Mouse (Mus musculus) CH12.LX (cell line): ENCODE measurements around the gene H2-DMb2. TPM values are rescaled to one million over a fixed set of nuclear protein-coding genes. Genes with fewer than 3 reads are reported as not detected.

ENCODE experiments used
- DNase-seq: peaks from one replicate; pipeline ENCODE4 v3.0.0-alpha.2; 2013; ENCODE audit errors: extremely low read depth
- H3K27ac ChIP-seq: 2 replicates; pipeline ENCODE4 v1.5.1; 2012; ENCODE audit warnings: low read depth, mild to moderate bottlenecking, control low read depth, moderate library complexity; ENCODE audit not compliant: insufficient read depth
- H3K27me3 ChIP-seq: replicated peaks from 2 replicates; pipeline ENCODE3; 2012; ENCODE audit warnings: inconsistent platforms
- H3K36me3 ChIP-seq, 2 experiments: replicated peaks in 1 of 2; 2 replicates each; pipeline versions ENCODE3 to v1.6.1; 2012; ENCODE audit warnings: inconsistent platforms in 1 of 2, low read length in 1 of 2, mild to moderate bottlenecking in 1 of 2, mixed read lengths in 1 of 2, moderate library complexity in 1 of 2; ENCODE audit not compliant: control insufficient read depth in 1 of 2, insufficient read depth in 1 of 2
- H3K4me1 ChIP-seq, 2 experiments: 2 replicates each; pipeline ENCODE4 v1.6.1; 2012; ENCODE audit warnings: inconsistent platforms in 1 of 2, moderate library complexity in 1 of 2; ENCODE audit not compliant: insufficient read depth in 2 of 2, control insufficient read depth in 1 of 2
- H3K4me2 ChIP-seq: 2 replicates; pipeline ENCODE4 v1.6.1; 2012; ENCODE audit warnings: low read depth, mild to moderate bottlenecking, control low read depth; ENCODE audit not compliant: poor library complexity, insufficient read depth, severe bottlenecking
- H3K4me3 ChIP-seq, 3 experiments: fragments of 150-350 bp in 1 of 3; sonication (generic) in 1 of 3; replicated peaks in 1 of 3; 2 replicates each; pipeline versions ENCODE3 to v1.5.1; 2011 to 2012; ENCODE audit warnings: low read depth in 2 of 3, low read length in 2 of 3, mild to moderate bottlenecking in 2 of 3, moderate library complexity in 2 of 3, control low read depth in 1 of 3, improper control_type of control experiment in 1 of 3, inconsistent platforms in 1 of 3, mixed read lengths in 1 of 3; ENCODE audit not compliant: poor library complexity in 1 of 3
- H3K79me2 ChIP-seq: replicated peaks from 2 replicates; pipeline ENCODE4 v1.6.1; 2012; ENCODE audit warnings: mild to moderate bottlenecking, moderate library complexity; ENCODE audit not compliant: control insufficient read depth, poor library complexity, insufficient read depth, severe bottlenecking; ENCODE audit errors: extremely low read depth
- H3K9ac ChIP-seq: 2 replicates; pipeline ENCODE4 v1.6.1; 2012; ENCODE audit warnings: low read depth, mild to moderate bottlenecking, control low read depth, moderate library complexity; ENCODE audit not compliant: insufficient read depth
- H3K9me3 ChIP-seq: replicated peaks from 2 replicates; pipeline ENCODE3; 2012; ENCODE audit warnings: low read length, inconsistent platforms, mixed read lengths
- ELF1 ChIP-seq: IDR thresholded peaks from 2 replicates; pipeline ENCODE4 v1.6.1; 2014; ENCODE audit warnings: low read depth, mild to moderate bottlenecking, inconsistent platforms, low read length, improper control_type of control experiment
- ETS1 ChIP-seq: conservative IDR thresholded peaks from 2 replicates; pipeline ENCODE4 v1.6.1; 2012; ENCODE audit warnings: low read depth, mild to moderate bottlenecking, inconsistent platforms, low read length, improper control_type of control experiment, moderate library complexity
- IRF4 ChIP-seq: IDR thresholded peaks from 2 replicates; pipeline ENCODE4 v1.6.1; 2014; ENCODE audit warnings: low read depth, mild to moderate bottlenecking, inconsistent platforms, low read length, improper control_type of control experiment
- JUN ChIP-seq: IDR thresholded peaks from 2 replicates; pipeline ENCODE4 v1.6.1; 2011; ENCODE audit warnings: low read depth, mild to moderate bottlenecking, low read length, improper control_type of control experiment, moderate library complexity; ENCODE audit not compliant: insufficient read depth
- MAX ChIP-seq: IDR thresholded peaks from 2 replicates; pipeline ENCODE4 v1.6.1; 2011; ENCODE audit warnings: low read length, improper control_type of control experiment
- MYC ChIP-seq: IDR thresholded peaks from 2 replicates; pipeline ENCODE4 v1.6.1; 2011; ENCODE audit warnings: low read depth, mild to moderate bottlenecking, improper control_type of control experiment, low read length
- NRF1 ChIP-seq: IDR thresholded peaks from 2 replicates; pipeline ENCODE4 v1.6.1; 2014; ENCODE audit warnings: low read depth, mild to moderate bottlenecking, inconsistent platforms, low read length, improper control_type of control experiment, moderate library complexity
- PAX5 ChIP-seq: IDR thresholded peaks from 2 replicates; pipeline ENCODE4 v1.6.1; 2012; ENCODE audit warnings: low read length, inconsistent platforms, mixed read lengths
- POLR2AphosphoS2 ChIP-seq: IDR thresholded peaks from 2 replicates; pipeline ENCODE4 v1.6.1; 2011; ENCODE audit warnings: low read depth, low read length, improper control_type of control experiment
- UBTF ChIP-seq: IDR thresholded peaks from 2 replicates; pipeline ENCODE4 v1.6.1; 2012; ENCODE audit warnings: low read depth, mild to moderate bottlenecking, inconsistent platforms, low read length, improper control_type of control experiment, moderate library complexity
- USF1 ChIP-seq: IDR thresholded peaks from 2 replicates; pipeline ENCODE4 v1.6.1; 2014; ENCODE audit warnings: low read depth, mild to moderate bottlenecking, inconsistent platforms, low read length, improper control_type of control experiment
- ZC3H11A ChIP-seq: IDR thresholded peaks from 2 replicates; pipeline ENCODE4 v1.6.1; 2012; ENCODE audit warnings: low read depth, mild to moderate bottlenecking, inconsistent platforms, low read length, improper control_type of control experiment
- ZNF384 ChIP-seq: IDR thresholded peaks from 2 replicates; pipeline ENCODE4 v1.6.1; 2012; ENCODE audit warnings: low read depth, low read length, improper control_type of control experiment, inconsistent platforms
- dilution Hi-C: fragments of 300-500 bp; cut with MboI; formaldehyde crosslinking; loops from 2 replicates; pipeline ENCODE4 v1.14.3; 2020; ENCODE audit warnings: low sequenced_read_pairs; ENCODE audit not compliant: extremely low pct_unique_long_range_greater_than_20kb, extremely low pct_ligation_motif_present
- in situ Hi-C: fragments of 300-500 bp; cut with MboI; formaldehyde crosslinking; loops from 3 replicates; pipeline ENCODE4 v1.14.3; 2019; ENCODE audit warnings: low sequenced_read_pairs, low pct_ligation_motif_present, low pct_unique_long_range_greater_than_20kb, mixed read lengths
- polyA plus RNA-seq: library from polyadenylated mRNA; unstranded; fragments of >175 nt; gene quantifications from 2 replicates; pipeline ENCODE4 v1.2.1, GENCODE M21; 2012; ENCODE audit warnings: low read depth; ENCODE audit not compliant: insufficient read length
- total RNA-seq, 2 experiments: library from RNA; depleted of rRNA; stranded (reverse); fragments of 300-350 nt in 1 of 2; fragments of >200 nt in 1 of 2; gene quantifications; 2 replicates each; pipeline ENCODE4 v1.2.3; 2012 to 2014

The H2-DMb2 gene
- total and polyA plus RNA-seq, 3 experiments: 107 to 199 (median 175) TPM

GRCm38 (mm10) chr17:34094283-34095035 is 48.6 kb upstream of the H2-DMb2 start:
- no peak for DNase-seq
- no peak overlapping the region for H3K4me3 ChIP-seq

GRCm38 (mm10) chr17:34096497-34097010 is 46.6 kb upstream of the H2-DMb2 start:
- H3K27ac ChIP-seq: no peak overlapping the region
- peaks cover 3 to 28% of the 10 kb centered on the region in 2 experiments for H3K36me3 ChIP-seq
- no peak overlapping the region for H3K4me2 ChIP-seq
- no peak for TF ChIP-seq MYC
- no peak for TF ChIP-seq ELF1
- no peak for TF ChIP-seq UBTF
- TF ChIP-seq PAX5: no peak
- no peak for TF ChIP-seq ZNF384
- TF ChIP-seq JUN: no peak
- TF ChIP-seq ETS1: no peak
- TF ChIP-seq ZC3H11A: no peak
- peaks cover 8% of the 10 kb centered on the region for H3K9me3 ChIP-seq
- dilution Hi-C loops (no loop called here), in situ Hi-C loops (no loop called here)
- H3K9ac ChIP-seq: no peak overlapping the region
- H3K79me2 ChIP-seq: no peaks in the 10 kb centered on the region
- no peak for DNase-seq
- H3K27me3 ChIP-seq: no peaks in the 10 kb centered on the region
- no peak overlapping the region for H3K4me3 ChIP-seq
- H3K4me1 ChIP-seq: peaks cover 11 to 60% of the 10 kb centered on the region in 2 experiments

More at GRCm38 (mm10) chr17:34094283-34095035, 48.6 kb upstream of the H2-DMb2 start:
- Histone ChIP-seq H3K9me3 (peaks cover 8% of the 10 kb centered on the region), H3K27me3 (no peaks in the 10 kb centered on the region), H3K9ac (no peak overlapping the region), H3K4me1 (peaks cover 10 to 55% of the 10 kb centered on the region in 2 experiments), H3K27ac (no peak overlapping the region), H3K79me2 (no peaks in the 10 kb centered on the region), H3K36me3 (peaks cover 3 to 28% of the 10 kb centered on the region in 2 experiments), H3K4me2 (no peak overlapping the region)
- in situ Hi-C loops (loop anchor here (5.0 kb wide), 2 partner anchors 33 to 68 kb away; no protein-coding TSS in a partner anchor), dilution Hi-C loops (no loop called here)
- TF ChIP-seq ZNF384 (no peak), NRF1 (no peak), IRF4 (no peak), MAX (no peak), USF1 (no peak)

GRCm38 (mm10) chr17:34097272-34097671 is 45.8 kb upstream of the H2-DMb2 start:
- dilution Hi-C loops: no loop called here
- in situ Hi-C loops: no loop called here
- no peak for DNase-seq
- no peak overlapping the region for H3K4me2 ChIP-seq
- H3K4me1 ChIP-seq: peaks cover 11 to 58% of the 10 kb centered on the region in 2 experiments
- peaks cover 3 to 28% of the 10 kb centered on the region in 2 experiments for H3K36me3 ChIP-seq
- H3K4me3 ChIP-seq: no peak overlapping the region
- no peaks in the 10 kb centered on the region for H3K27me3 ChIP-seq
- no peak overlapping the region for H3K9ac ChIP-seq
- H3K27ac ChIP-seq: no peak overlapping the region
- TF ChIP-seq POLR2AphosphoS2 (no peak), ETS1 (0 out of 2 replicates have a peak, but pooled peaks have one; percentile 10)
- TF ChIP-seq, all 38 proteins: peak for 1
- Histone ChIP-seq H3K79me2 (no peaks in the 10 kb centered on the region), H3K9me3 (peaks cover 8% of the 10 kb centered on the region)
